Mouse (Mus musculus) forebrain, embryonic 14.5 days (tissue): ENCODE data around the gene Agxt. TPM values are rescaled to one million over a fixed set of nuclear protein-coding genes. Genes with fewer than 3 reads are reported as not detected.
A peak's percentile ranks its signal among the peaks of the same experiment; 100 is the strongest.

Experiments used
- ATAC-seq: fragments of 200-750 bp; cut with Nextera tagmentation; 2 replicates; pipeline ENCODE4 v1.8.0; 2017; ENCODE audit warnings: mild to moderate bottlenecking, moderate library complexity
- DNase-seq: peaks from one replicate; pipeline ENCODE4 v3.0.0-alpha.2; 2015; ENCODE audit warnings: low spot score
- H3K27ac ChIP-seq: fragments of 300-500 bp; sonication (generic); 2 replicates; pipeline ENCODE4 v1.5.1; 2014; ENCODE audit warnings: low read depth, mild to moderate bottlenecking, control low read depth, low read length, moderate library complexity
- H3K27me3 ChIP-seq: fragments of 300-500 bp; sonication (generic); replicated peaks from 2 replicates; pipeline ENCODE4 v1.6.1; 2014; ENCODE audit warnings: low read length, control low read depth, mixed read lengths; ENCODE audit not compliant: control insufficient read depth, insufficient read depth
- H3K36me3 ChIP-seq: fragments of 300-500 bp; sonication (generic); 2 replicates; pipeline ENCODE4 v1.6.1; 2014; ENCODE audit warnings: low read length, control low read depth; ENCODE audit not compliant: control insufficient read depth, insufficient read depth
- H3K4me1 ChIP-seq: fragments of 300-500 bp; sonication (generic); 2 replicates; pipeline ENCODE4 v1.6.1; 2014; ENCODE audit warnings: antibody characterized with exemption, low read length, control low read depth; ENCODE audit not compliant: control insufficient read depth, insufficient read depth
- H3K4me2 ChIP-seq: fragments of 300-500 bp; sonication (generic); 2 replicates; pipeline ENCODE4 v1.6.1; 2014; ENCODE audit warnings: mild to moderate bottlenecking, control low read depth, low read length
- H3K4me3 ChIP-seq: fragments of 300-500 bp; sonication (generic); 2 replicates; pipeline ENCODE4 v1.5.1; 2014; ENCODE audit warnings: low read depth, low read length, control low read depth
- H3K9ac ChIP-seq: fragments of 300-500 bp; sonication (generic); 2 replicates; pipeline ENCODE4 v1.6.1; 2014; ENCODE audit warnings: mild to moderate bottlenecking, low read length, control low read depth, moderate library complexity
- H3K9me3 ChIP-seq: fragments of 300-500 bp; sonication (generic); replicated peaks from 2 replicates; pipeline ENCODE4 v1.6.1; 2016; ENCODE audit warnings: low read length, control low read depth, mixed read lengths; ENCODE audit not compliant: control insufficient read depth
- WGBS: fragments of 180-500 bp; shearing (Covaris S2); extraction: QIAGEN DNeasy Blood & Tissue Kit; methylation state at CpG from one replicate; pipeline ENCODE4 v1.1.7; 2014; 5-methylcytosine and 5-hydroxymethylcytosine counted together
- polyA plus RNA-seq: library from polyadenylated mRNA; unstranded; fragments of >200 nt; fragmentation: Nextera tagmentation; extraction: Ambion mirVana; gene quantifications from 2 replicates; pipeline ENCODE4 v1.2.1, GENCODE M21; 2014

Agxt gene
- polyA plus RNA-seq, 1 experiment from 2014 or later: not detected

- Histone ChIP-seq H3K9ac (no peak overlapping the region), H3K4me2 (no peak overlapping the region), H3K9me3 (no peaks in the 10 kb centered on the region), H3K27ac (no peak overlapping the region), H3K4me1 (no peaks in the 10 kb centered on the region), H3K27me3 (no peaks in the 10 kb centered on the region), H3K4me3 (no peak overlapping the region), H3K36me3 (no peaks in the 10 kb centered on the region)
- WGBS: 72% methylated on average over 6 of the region's 6 CpGs
- no peak for ATAC-seq
- DNase-seq: peak; percentile 17
These were observed 3.5 kb downstream of the Agxt start for GRCm38 (mm10) chr1:93138534-93138933.

DNA sequence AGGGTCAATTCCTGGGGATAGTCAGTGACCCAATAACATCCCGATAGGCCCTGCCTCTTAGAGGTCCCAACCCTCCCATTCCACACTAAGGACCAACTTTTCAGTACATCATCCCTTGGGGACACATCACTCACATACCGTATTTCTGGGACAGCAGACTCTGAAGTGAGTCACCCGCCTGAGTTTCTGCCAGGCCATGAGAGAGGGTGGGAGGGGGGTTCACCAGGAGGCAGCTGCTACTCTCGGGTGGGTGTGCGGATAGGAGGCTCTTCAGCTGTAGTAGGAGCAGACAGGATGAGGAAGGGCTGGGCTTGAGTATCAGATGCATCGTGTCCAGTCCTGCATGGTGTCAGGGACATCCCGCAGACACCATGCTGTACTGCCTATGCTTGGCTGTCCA, 4.7 kb downstream of the Agxt start:
- no peak overlapping the region for H3K9ac ChIP-seq
- no peaks in the 10 kb centered on the region for H3K9me3 ChIP-seq
- ATAC-seq: no peak
- no peak overlapping the region for H3K4me2 ChIP-seq
- no peak overlapping the region for H3K4me3 ChIP-seq
- H3K4me1 ChIP-seq: no peaks in the 10 kb centered on the region
- no peak overlapping the region for H3K27ac ChIP-seq
- 90% methylated on average over 7 of the region's 7 CpGs for WGBS
- no peaks in the 10 kb centered on the region for H3K27me3 ChIP-seq
- DNase-seq: no peak
- H3K36me3 ChIP-seq: no peaks in the 10 kb centered on the region

GRCm38 (mm10) chr1:93142871-93143270, 7.8 kb downstream of the Agxt start:
- Histone ChIP-seq H3K9ac (no peak overlapping the region), H3K27me3 (no peaks in the 10 kb centered on the region), H3K4me2 (no peak overlapping the region), H3K36me3 (no peaks in the 10 kb centered on the region), H3K4me3 (no peak overlapping the region), H3K9me3 (no peaks in the 10 kb centered on the region), H3K27ac (no peak overlapping the region), H3K4me1 (no peaks in the 10 kb centered on the region)
- ATAC-seq (no peak), DNase-seq (no peak)
- WGBS: 90% methylated on average over 1 of the region's 1 CpGs

DNA sequence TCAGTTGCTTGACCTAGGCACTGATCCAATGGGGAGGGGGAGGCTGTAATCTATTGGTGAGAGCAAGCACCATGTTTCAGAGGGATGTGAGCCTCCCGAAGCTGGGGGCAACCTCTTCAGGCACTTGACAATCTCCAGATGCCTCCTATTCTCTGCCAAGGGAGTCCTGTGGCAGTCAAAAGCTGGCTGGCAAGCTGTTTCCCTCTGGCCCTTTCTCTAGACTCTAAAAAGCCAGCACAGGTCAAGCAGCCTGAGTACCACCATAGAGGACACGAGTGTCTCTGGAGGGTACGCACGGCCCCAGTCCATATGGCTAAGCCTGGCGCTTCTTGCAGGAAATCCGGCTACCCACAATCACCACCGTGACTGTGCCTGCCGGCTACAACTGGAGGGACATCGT, 9.1 kb downstream of the Agxt start:
- H3K36me3 ChIP-seq: no peaks in the 10 kb centered on the region
- ATAC-seq: no peak
- DNase-seq: no peak
- no peaks in the 10 kb centered on the region for H3K9me3 ChIP-seq
- H3K9ac ChIP-seq: no peak overlapping the region
- no peak overlapping the region for H3K4me3 ChIP-seq
- H3K27me3 ChIP-seq: no peaks in the 10 kb centered on the region
- H3K27ac ChIP-seq: no peak overlapping the region
- H3K4me2 ChIP-seq: no peak overlapping the region
- 81% methylated on average over 9 of the region's 9 CpGs for WGBS
- H3K4me1 ChIP-seq: no peaks in the 10 kb centered on the region

- ATAC-seq (no peak), DNase-seq (no peak)
- H3K4me1 ChIP-seq: no peaks in the 10 kb centered on the region
- H3K4me2 ChIP-seq: no peak overlapping the region
- H3K9ac ChIP-seq: no peak overlapping the region
- no peak overlapping the region for H3K27ac ChIP-seq
- H3K27me3 ChIP-seq: no peaks in the 10 kb centered on the region
- WGBS: 73% methylated on average over 2 of the region's 2 CpGs
- no peaks in the 10 kb centered on the region for H3K9me3 ChIP-seq
- no peaks in the 10 kb centered on the region for H3K36me3 ChIP-seq
- no peak overlapping the region for H3K4me3 ChIP-seq
These were observed 16.0 kb downstream of the Agxt start for GRCm38 (mm10) chr1:93150907-93151661.

GRCm38 (mm10) chr1:93157566-93157965, 22.5 kb downstream of the Agxt start:
- Histone ChIP-seq H3K27ac (no peak overlapping the region), H3K9me3 (no peaks in the 10 kb centered on the region), H3K27me3 (no peaks in the 10 kb centered on the region), H3K4me3 (no peak overlapping the region), H3K9ac (no peak overlapping the region), H3K4me1 (no peaks in the 10 kb centered on the region), H3K36me3 (no peaks in the 10 kb centered on the region), H3K4me2 (no peak overlapping the region)
- ATAC-seq (no peak), DNase-seq (no peak)
- WGBS: 83% methylated on average over 4 of the region's 4 CpGs

DNA sequence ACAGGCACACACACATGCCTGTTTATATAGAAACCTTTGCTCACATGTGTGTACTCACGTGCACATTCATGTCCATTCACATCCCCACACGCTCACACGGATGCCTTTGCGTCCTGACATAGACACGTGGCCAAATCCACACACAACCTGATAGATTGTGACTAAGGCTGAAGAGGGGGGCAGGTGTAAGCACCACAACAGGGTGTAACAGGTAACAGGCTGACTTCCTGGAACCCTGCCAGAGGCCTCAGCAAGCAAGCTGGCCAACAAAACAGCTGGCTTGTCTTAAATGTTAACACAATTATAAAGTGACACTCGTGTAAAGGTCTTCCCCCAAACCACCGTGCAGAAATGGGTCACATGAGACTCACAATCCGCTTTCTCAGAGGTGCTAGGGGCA, 23.9 kb downstream of the Agxt start:
- WGBS: 86% methylated on average over 8 of the region's 8 CpGs
- H3K27me3 ChIP-seq: no peaks in the 10 kb centered on the region
- no peak overlapping the region for H3K4me3 ChIP-seq
- no peak for ATAC-seq
- H3K4me2 ChIP-seq: no peak overlapping the region
- H3K27ac ChIP-seq: no peak overlapping the region
- H3K36me3 ChIP-seq: no peaks in the 10 kb centered on the region
- H3K4me1 ChIP-seq: no peaks in the 10 kb centered on the region
- no peak for DNase-seq
- no peak overlapping the region for H3K9ac ChIP-seq
- H3K9me3 ChIP-seq: no peaks in the 10 kb centered on the region

GRCm38 (mm10) chr1:93159566-93160500, 24.8 kb downstream of the Agxt start:
- H3K36me3 ChIP-seq: no peaks in the 10 kb centered on the region
- H3K4me2 ChIP-seq: no peak overlapping the region
- H3K9ac ChIP-seq: no peak overlapping the region
- DNase-seq (no peak), ATAC-seq (no peak)
- no peak overlapping the region for H3K27ac ChIP-seq
- H3K27me3 ChIP-seq: no peaks in the 10 kb centered on the region
- H3K4me1 ChIP-seq: no peaks in the 10 kb centered on the region
- no peak overlapping the region for H3K4me3 ChIP-seq
- H3K9me3 ChIP-seq: no peaks in the 10 kb centered on the region
- 80% methylated on average over 21 of the region's 21 CpGs for WGBS
